Mouse (Mus musculus): ENCODE data around the gene Rabl2.
A peak's percentile ranks its signal among the peaks of the same experiment; 100 is the strongest.

Gene Rabl2

GRCm38 (mm10) chr15:89557179-89557995 lies 34.3 kb downstream of the Rabl2 start:
- Histone ChIP-seq H3K4me1 (replicated peaks; ENCODE audit: low read depth, low read length) (peaks cover 60% of the 10 kb centered on the region), H3K36me3 (ENCODE audit: insufficient read depth, low read length) (peaks cover 2% of the 10 kb centered on the region; the same call in 1 of the 2 replicates), H3K27me3 (ENCODE audit: insufficient read depth, low read length) (peaks cover 46% of the 10 kb centered on the region), H3K9me3 (ENCODE audit: low read length) (no peaks in the 10 kb centered on the region), H3K4me3 (replicated peaks; ENCODE audit: low read length) (peak overlapping the region; percentile 72)
- TF ChIP-seq NANOG (IDR thresholded peaks at IDR 0.05; ENCODE audit: borderline replicate concordance, low read length), result no peak
- TF ChIP-seq POU5F1 (IDR thresholded peaks at IDR 0.05; ENCODE audit: borderline replicate concordance, low read length), result no peak
- no peak for TF ChIP-seq CTCF (conservative IDR thresholded peaks at IDR 0.05; ENCODE audit: low read length)

- Histone ChIP-seq H3K36me3 (ENCODE audit: insufficient read depth, low read length) (peaks cover 9% of the 10 kb centered on the region; the same call in 1 of the 2 replicates), H3K9me3 (ENCODE audit: low read length) (no peaks in the 10 kb centered on the region)
- TF ChIP-seq POU5F1 (IDR thresholded peaks at IDR 0.05; ENCODE audit: borderline replicate concordance, low read length) (no peak), CTCF (conservative IDR thresholded peaks at IDR 0.05; ENCODE audit: low read length) (peak; percentile 18; the same call in 1 of the 2 replicates)
Observed at GRCm38 (mm10) chr15:89556401-89557178, 35.1 kb downstream of the Rabl2 start.

GRCm38 (mm10) chr15:89555591-89555990 lies 36.1 kb downstream of the Rabl2 start:
- no peak overlapping the region for H3K4me3 ChIP-seq (replicated peaks; ENCODE audit: low read length)
- H3K4me1 ChIP-seq (replicated peaks; ENCODE audit: low read depth, low read length), result peaks cover 47% of the 10 kb centered on the region
- no peaks in the 10 kb centered on the region for H3K9me3 ChIP-seq (ENCODE audit: low read length)
- H3K36me3 ChIP-seq (ENCODE audit: insufficient read depth, low read length), result peaks cover 14% of the 10 kb centered on the region
- peaks cover 55% of the 10 kb centered on the region for H3K27me3 ChIP-seq (ENCODE audit: insufficient read depth, low read length)
- no peak for TF ChIP-seq NANOG (IDR thresholded peaks at IDR 0.05; ENCODE audit: borderline replicate concordance, low read length)
- no peak for TF ChIP-seq CTCF (conservative IDR thresholded peaks at IDR 0.05; ENCODE audit: low read length)
- no peak for TF ChIP-seq POU5F1 (IDR thresholded peaks at IDR 0.05; ENCODE audit: borderline replicate concordance, low read length)

More at GRCm38 (mm10) chr15:89556401-89557178, 35.1 kb downstream of the Rabl2 start:
- H3K4me3 ChIP-seq (replicated peaks; ENCODE audit: low read length), result peak overlapping the region; percentile 72
- peaks cover 56% of the 10 kb centered on the region for H3K4me1 ChIP-seq (replicated peaks; ENCODE audit: low read depth, low read length)
- H3K27me3 ChIP-seq (ENCODE audit: insufficient read depth, low read length), result peaks cover 50% of the 10 kb centered on the region

- TF ChIP-seq POU5F1 (IDR thresholded peaks at IDR 0.05; ENCODE audit: borderline replicate concordance, low read length) (no peak), CTCF (conservative IDR thresholded peaks at IDR 0.05; ENCODE audit: low read length) (no peak)
- peaks cover 62% of the 10 kb centered on the region for H3K27me3 ChIP-seq (ENCODE audit: insufficient read depth, low read length)
- peaks cover 14% of the 10 kb centered on the region for H3K36me3 ChIP-seq (ENCODE audit: insufficient read depth, low read length)
- no peak overlapping the region for H3K4me3 ChIP-seq (replicated peaks; ENCODE audit: low read length)
- H3K9me3 ChIP-seq (ENCODE audit: low read length), result no peaks in the 10 kb centered on the region
- H3K4me1 ChIP-seq (replicated peaks; ENCODE audit: low read depth, low read length), result peaks cover 44% of the 10 kb centered on the region
Observed at GRCm38 (mm10) chr15:89551733-89552132, 40.0 kb downstream of the Rabl2 start.

GRCm38 (mm10) chr15:89550506-89550905 lies 41.2 kb downstream of the Rabl2 start:
- Histone ChIP-seq H3K4me3 (replicated peaks; ENCODE audit: low read length) (no peak overlapping the region), H3K4me1 (replicated peaks; ENCODE audit: low read depth, low read length) (peaks cover 32% of the 10 kb centered on the region), H3K9me3 (ENCODE audit: low read length) (no peaks in the 10 kb centered on the region), H3K27me3 (ENCODE audit: insufficient read depth, low read length) (peaks cover 63% of the 10 kb centered on the region), H3K36me3 (ENCODE audit: insufficient read depth, low read length) (peaks cover 14% of the 10 kb centered on the region)
- TF ChIP-seq NANOG (IDR thresholded peaks at IDR 0.05; ENCODE audit: borderline replicate concordance, low read length) (no peak), CTCF (conservative IDR thresholded peaks at IDR 0.05; ENCODE audit: low read length) (no peak), POU5F1 (IDR thresholded peaks at IDR 0.05; ENCODE audit: borderline replicate concordance, low read length) (no peak)

- H3K4me1 ChIP-seq (replicated peaks; ENCODE audit: low read depth, low read length), result peaks cover 21% of the 10 kb centered on the region
- TF ChIP-seq POU5F1 (IDR thresholded peaks at IDR 0.05; ENCODE audit: borderline replicate concordance, low read length) (no peak), NANOG (IDR thresholded peaks at IDR 0.05; ENCODE audit: borderline replicate concordance, low read length) (no peak), CTCF (conservative IDR thresholded peaks at IDR 0.05; ENCODE audit: low read length) (no peak)
- H3K27me3 ChIP-seq (ENCODE audit: insufficient read depth, low read length), result peaks cover 62% of the 10 kb centered on the region
- peaks cover 15% of the 10 kb centered on the region for H3K36me3 ChIP-seq (ENCODE audit: insufficient read depth, low read length)
- H3K4me3 ChIP-seq (replicated peaks; ENCODE audit: low read length), result peak overlapping the region; percentile 81
- H3K9me3 ChIP-seq (ENCODE audit: low read length), result peaks cover 9% of the 10 kb centered on the region
Observed at GRCm38 (mm10) chr15:89548837-89549236, 42.9 kb downstream of the Rabl2 start.

GRCm38 (mm10) chr15:89547824-89548601 lies 43.7 kb downstream of the Rabl2 start:
- Histone ChIP-seq H3K36me3 (ENCODE audit: insufficient read depth, low read length) (peaks cover 23% of the 10 kb centered on the region), H3K4me1 (replicated peaks; ENCODE audit: low read depth, low read length) (peaks cover 21% of the 10 kb centered on the region), H3K27me3 (ENCODE audit: insufficient read depth, low read length) (peaks cover 62% of the 10 kb centered on the region), H3K9me3 (ENCODE audit: low read length) (peaks cover 17% of the 10 kb centered on the region), H3K4me3 (replicated peaks; ENCODE audit: low read length) (peak overlapping the region; percentile 81)
- peak; percentile 12; the same call in 1 of the 2 replicates for TF ChIP-seq CTCF (conservative IDR thresholded peaks at IDR 0.05; ENCODE audit: low read length)
- TF ChIP-seq NANOG (IDR thresholded peaks at IDR 0.05; ENCODE audit: borderline replicate concordance, low read length), result no peak
- TF ChIP-seq POU5F1 (IDR thresholded peaks at IDR 0.05; ENCODE audit: borderline replicate concordance, low read length), result no peak

GRCm38 (mm10) chr15:89547321-89547720 lies 44.4 kb downstream of the Rabl2 start:
- H3K4me1 ChIP-seq (replicated peaks; ENCODE audit: low read depth, low read length), result peaks cover 21% of the 10 kb centered on the region
- peaks cover 22% of the 10 kb centered on the region for H3K36me3 ChIP-seq (ENCODE audit: insufficient read depth, low read length)
- peaks cover 62% of the 10 kb centered on the region for H3K27me3 ChIP-seq (ENCODE audit: insufficient read depth, low read length)
- peak overlapping the region; percentile 81 for H3K4me3 ChIP-seq (replicated peaks; ENCODE audit: low read length)
- peaks cover 24% of the 10 kb centered on the region for H3K9me3 ChIP-seq (ENCODE audit: low read length)
- TF ChIP-seq NANOG (IDR thresholded peaks at IDR 0.05; ENCODE audit: borderline replicate concordance, low read length), result no peak
- no peak for TF ChIP-seq CTCF (conservative IDR thresholded peaks at IDR 0.05; ENCODE audit: low read length)
- TF ChIP-seq POU5F1 (IDR thresholded peaks at IDR 0.05; ENCODE audit: borderline replicate concordance, low read length), result no peak
